Mouse (Mus musculus): ENCODE results near the gene Cort. TPM values are rescaled to one million over a fixed set of nuclear protein-coding genes. Genes with fewer than 3 reads are reported as not detected.
"Not testable (repeated sequence)": the region's sequence is repeated elsewhere in the genome, so short reads cannot be mapped to it uniquely, and the experiment has no call there.

Cort gene
- 10 to 100 TPM in 1 of 2 experiments, 1 to 10 TPM in 1; 8.2 to 16.5 TPM for total RNA-seq (2021)
- long read RNA-seq, experiment 1, partial matches to known transcripts = 2 of 6 reads
- long read RNA-seq, experiment 1, other reads (novel, unspliced or antisense) = 0 of 6 reads
- long read RNA-seq, experiment 2, transcript Cort-201 (2 exons, 677 nt) = major isoform, 8 of 9 reads
- long read RNA-seq, experiment 2, partial matches to known transcripts = 0 of 9 reads
- long read RNA-seq, experiment 2, other reads (novel, unspliced or antisense) = 1 of 9 reads

DNA sequence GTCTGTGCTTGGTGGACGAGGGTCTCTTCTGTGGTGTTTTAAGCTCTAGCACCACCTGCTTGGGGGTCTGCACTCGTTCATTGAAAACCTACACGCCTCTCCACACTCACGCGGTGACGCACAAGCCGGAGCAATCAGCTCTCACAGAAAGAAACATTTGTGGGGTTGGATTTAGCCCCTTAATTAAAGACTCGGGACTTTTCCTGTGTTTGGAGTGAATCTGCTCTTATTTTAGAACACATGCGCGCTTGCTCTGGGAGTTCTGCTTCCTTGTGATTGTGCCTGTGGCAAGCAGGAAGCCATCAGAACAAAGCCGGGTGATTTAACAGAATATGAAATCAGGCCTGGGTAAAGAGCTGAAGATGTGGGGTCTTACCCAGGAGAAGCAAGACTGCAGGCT is at the start of gene Cort:
TSS of gene Cort (minus strand) at position 101 of the 400 bp plus-strand sequence.
- no peak for DNase-seq (ENCODE audit: low spot score in 2 of 2)

DNA sequence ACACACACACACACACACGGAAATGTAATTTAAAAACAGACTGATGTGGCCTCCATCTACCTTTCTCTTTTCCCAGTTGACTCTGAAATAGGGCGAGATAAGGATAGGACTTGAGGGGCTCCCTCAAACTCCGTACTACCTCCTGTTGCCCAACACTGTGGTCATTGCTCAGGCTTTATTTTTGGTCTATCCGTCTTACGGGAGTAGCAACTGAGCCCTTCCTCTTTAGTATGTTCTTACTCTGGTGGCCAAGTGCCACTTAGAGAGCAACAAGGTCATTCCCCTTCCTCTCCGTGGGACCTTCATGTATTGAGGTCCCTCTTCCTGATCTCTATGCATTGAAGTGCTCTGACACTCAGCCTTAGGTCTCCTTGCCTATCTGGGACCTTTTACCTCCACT is 47.1 kb upstream of the Cort start:
- DNase-seq (ENCODE audit: low spot score in 2 of 2) = no peak

GRCm38 (mm10) chr4:149172666-149173065 is 46.1 kb upstream of the Cort start:
- no peak for DNase-seq (ENCODE audit: low spot score in 2 of 2)

DNA sequence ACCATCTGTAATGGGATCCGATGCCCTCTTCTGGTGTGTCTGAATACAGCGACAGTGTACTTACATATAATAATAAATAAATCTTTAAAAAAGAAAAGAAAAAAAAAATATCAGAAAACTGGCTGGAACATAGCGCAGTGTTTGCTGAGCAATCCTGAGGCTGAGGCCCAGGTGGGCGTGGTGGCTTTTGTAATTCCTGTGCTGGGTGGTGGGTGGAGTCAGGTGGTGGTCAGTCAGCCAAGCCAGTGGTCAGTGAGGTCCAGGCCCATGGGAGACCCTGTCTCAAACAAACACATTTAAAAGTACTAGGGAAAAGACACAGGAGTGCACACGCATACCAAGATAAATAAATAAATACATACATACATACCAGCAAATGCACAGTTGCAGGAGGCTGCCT is 45.5 kb upstream of the Cort start:
- DNase-seq (ENCODE audit: low spot score in 2 of 2) = no peak

GRCm38 (mm10) chr4:149171581-149171981 is 45.0 kb upstream of the Cort start:
- no peak for DNase-seq (ENCODE audit: low spot score in 2 of 2)

DNA sequence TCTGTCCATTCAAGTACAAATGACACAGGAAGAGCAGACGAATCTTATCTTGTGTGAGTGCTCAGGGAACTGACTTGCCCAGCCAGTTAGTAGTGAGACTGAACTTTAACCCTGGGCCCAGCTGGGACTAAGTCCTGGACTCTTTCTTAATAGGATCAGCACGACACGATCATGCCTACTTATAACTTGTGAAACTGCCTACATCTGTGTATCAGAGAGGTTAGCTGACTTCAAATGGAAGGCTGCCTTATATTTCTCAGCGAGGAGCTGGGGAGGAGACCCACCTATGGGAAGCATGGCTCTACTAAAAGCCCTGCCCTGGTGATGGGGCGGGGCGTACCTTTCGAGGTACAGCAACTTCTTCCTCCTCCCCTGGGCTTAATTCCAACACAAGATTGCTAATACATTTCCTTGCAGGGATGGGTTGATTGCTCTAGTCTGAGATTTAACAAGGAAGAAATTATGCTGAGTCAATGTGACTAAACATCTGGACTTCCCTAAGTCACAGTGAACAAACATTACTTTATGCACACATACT is 43.9 kb upstream of the Cort start:
- DNase-seq (ENCODE audit: low spot score in 2 of 2) = no peak

GRCm38 (mm10) chr4:149169926-149170325 is 43.4 kb upstream of the Cort start:
- DNase-seq (ENCODE audit: low spot score in 2 of 2) = not testable (repeated sequence)

DNA sequence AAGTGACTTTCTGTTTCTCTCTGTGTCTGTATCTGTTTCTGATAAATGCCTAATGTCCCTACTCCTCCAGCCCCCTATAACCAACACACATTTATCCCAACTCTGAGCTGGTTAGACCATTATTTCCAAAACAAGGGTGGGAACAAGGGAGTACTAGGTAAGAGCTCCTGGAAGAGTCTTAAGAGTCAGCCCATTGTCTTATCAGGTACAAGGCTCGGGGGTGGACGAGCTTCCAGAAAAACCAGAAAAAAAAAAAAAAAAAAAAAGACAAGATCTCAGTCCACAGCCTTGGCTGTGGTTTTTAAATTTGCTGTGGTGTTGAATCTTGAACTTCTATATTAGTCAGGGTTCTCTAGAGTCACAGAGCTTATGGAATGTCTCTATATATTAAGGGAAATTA is 41.5 kb upstream of the Cort start:
- DNase-seq (ENCODE audit: low spot score in 2 of 2) = no peak

GRCm38 (mm10) chr4:149166957-149167611 is 40.5 kb upstream of the Cort start:
- peak in 1 of 2 experiments; percentile 22 for DNase-seq (ENCODE audit: low spot score in 2 of 2)

- peak; percentile 95 to 97 for DNase-seq (ENCODE audit: low spot score in 2 of 2)
These were observed 39.8 kb upstream of the Cort start, which contains the start of gene Pgd for GRCm38 (mm10) chr4:149166215-149166946. Gene Pgd, minus strand, starts transcription at chr4:149166771.

DNA sequence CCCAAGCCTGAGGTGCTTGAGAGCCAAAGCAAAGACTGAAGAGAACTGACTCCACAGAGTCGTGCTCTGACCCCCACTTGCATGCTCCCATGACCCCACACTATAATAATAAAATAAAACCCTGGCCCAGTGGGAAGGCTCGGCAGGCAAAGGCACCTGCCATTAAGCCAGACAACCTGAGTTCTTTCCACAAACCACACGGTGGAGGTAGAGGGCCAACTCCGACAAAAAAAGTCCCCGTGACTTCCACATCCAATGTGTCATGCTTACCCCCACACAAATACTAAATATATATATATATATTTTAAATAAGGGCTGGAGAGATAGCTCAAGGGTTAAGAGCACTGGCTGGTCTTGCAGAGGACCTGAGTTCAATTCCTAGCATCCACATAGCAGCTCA is 37.6 kb upstream of the Cort start:
- no peak for DNase-seq (ENCODE audit: low spot score in 2 of 2)

DNA sequence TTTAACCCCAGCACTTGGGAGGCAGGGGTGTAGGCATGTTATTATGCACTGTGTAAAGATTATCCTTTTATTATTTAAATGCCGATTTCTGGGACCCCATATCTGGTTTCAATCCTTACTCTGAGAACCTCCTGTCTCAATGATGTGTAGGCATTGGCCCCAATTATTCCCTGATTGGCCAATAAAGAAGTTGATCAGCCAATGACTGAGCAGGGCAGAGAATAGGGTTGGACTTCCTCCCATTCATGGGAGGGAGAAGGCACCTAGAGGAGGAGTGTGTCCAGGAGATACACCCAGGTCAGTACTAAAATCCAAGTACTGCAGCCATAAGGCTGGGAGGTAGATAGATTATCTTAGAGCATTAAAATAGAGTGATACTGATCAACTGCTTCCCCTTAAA is 36.6 kb upstream of the Cort start:
- no peak for DNase-seq (ENCODE audit: low spot score in 2 of 2)

- DNase-seq (ENCODE audit: low spot score in 2 of 2) = no peak
These were observed 34.6 kb upstream of the Cort start for GRCm38 (mm10) chr4:149161166-149161565.

GRCm38 (mm10) chr4:149159891-149160290 is 33.3 kb upstream of the Cort start:
- no peak for DNase-seq (ENCODE audit: low spot score in 2 of 2)

DNA sequence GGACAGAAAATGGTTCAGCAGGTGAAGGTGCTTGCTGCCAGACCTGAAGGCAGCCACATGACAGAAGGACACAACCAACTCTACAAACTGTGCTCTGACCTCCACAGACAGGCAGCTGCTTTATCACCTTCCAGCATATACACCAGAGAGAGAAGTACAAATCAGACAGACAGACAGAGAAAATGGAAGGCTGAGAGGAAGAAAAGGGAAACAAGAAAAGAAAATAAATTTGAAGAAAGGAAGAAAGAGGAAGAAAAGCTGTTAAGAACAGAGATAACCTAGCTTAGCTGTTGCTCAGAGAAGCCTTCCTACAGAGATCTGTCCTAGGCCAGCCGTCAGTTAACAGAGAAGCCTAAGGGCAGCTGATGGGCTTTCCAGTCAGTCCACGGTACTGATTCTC is 32.6 kb upstream of the Cort start:
- no peak for DNase-seq (ENCODE audit: low spot score in 2 of 2)

DNA sequence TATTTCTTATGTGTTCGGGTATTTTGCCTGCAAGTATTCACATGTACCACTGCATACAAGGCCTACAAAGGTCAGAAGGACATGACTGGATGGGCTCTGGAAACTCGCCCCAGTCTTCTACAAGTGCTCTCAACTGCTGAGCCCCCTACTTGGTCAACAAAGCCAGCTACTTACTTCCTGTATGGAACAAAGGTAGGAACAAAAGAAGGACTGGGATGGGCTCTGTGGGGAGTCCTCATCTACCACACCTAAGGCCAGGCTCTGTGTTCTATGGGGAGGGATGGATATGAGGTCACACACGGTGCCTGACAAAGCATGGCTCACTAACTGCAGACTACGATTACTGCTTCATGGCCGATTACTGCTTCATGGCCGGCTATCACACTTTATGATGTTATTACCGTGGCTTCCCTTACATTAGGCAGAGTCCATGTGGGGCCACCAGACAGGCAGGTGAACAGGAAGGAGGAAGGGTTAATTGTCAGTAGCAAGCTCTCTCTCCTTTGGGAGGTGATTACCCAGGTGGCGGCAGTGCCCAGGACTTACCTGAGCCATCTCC is 30.9 kb upstream of the Cort start:
- DNase-seq (ENCODE audit: low spot score in 2 of 2) = no peak

GRCm38 (mm10) chr4:149155711-149156110 is 29.1 kb upstream of the Cort start:
- no peak for DNase-seq (ENCODE audit: low spot score in 2 of 2)

- DNase-seq (ENCODE audit: low spot score in 2 of 2) = no peak
These were observed 28.3 kb upstream of the Cort start for GRCm38 (mm10) chr4:149154859-149155258.

- DNase-seq (ENCODE audit: low spot score in 2 of 2) = no peak
These were observed 24.2 kb upstream of the Cort start for GRCm38 (mm10) chr4:149150721-149151120.

GRCm38 (mm10) chr4:149150256-149150655 is 23.7 kb upstream of the Cort start:
- no peak for DNase-seq (ENCODE audit: low spot score in 2 of 2)

DNA sequence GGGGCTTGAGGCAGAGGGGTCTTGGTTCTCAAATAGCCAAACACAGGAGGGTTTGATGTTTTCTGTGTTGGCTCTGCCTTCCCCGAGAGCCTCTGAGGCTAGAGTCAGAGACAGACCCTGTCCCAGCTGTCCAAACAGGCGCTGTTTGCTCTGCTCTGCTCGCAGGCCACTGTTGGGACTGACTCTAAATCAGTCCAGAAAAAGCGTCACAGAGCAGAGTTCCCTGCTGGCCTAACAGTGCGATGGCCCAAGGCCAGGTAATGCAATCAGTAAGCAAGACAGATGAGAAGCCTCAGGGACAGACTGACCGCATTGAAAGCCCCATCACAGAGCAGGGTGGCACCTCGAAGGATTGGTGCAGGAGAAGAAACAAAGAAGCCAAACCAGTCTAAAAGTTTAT is 23.0 kb upstream of the Cort start:
- no peak for DNase-seq (ENCODE audit: low spot score in 2 of 2)

- no peak for DNase-seq (ENCODE audit: low spot score in 2 of 2)
These were observed 22.6 kb upstream of the Cort start for GRCm38 (mm10) chr4:149149196-149149595.

Data from left cerebral cortex, adult 18-20 months (tissue).